Mouse (Mus musculus) spleen, postnatal 36 days (tissue): ENCODE data around the gene Gm42372.

Experiments used
- DNase-seq, 2 experiments: peaks; one replicate each; pipeline ENCODE4 v3.0.0; 2022; ENCODE audit warnings: low spot score in 2 of 2, mixed read lengths in 1 of 2

Gm42372 gene

DNA sequence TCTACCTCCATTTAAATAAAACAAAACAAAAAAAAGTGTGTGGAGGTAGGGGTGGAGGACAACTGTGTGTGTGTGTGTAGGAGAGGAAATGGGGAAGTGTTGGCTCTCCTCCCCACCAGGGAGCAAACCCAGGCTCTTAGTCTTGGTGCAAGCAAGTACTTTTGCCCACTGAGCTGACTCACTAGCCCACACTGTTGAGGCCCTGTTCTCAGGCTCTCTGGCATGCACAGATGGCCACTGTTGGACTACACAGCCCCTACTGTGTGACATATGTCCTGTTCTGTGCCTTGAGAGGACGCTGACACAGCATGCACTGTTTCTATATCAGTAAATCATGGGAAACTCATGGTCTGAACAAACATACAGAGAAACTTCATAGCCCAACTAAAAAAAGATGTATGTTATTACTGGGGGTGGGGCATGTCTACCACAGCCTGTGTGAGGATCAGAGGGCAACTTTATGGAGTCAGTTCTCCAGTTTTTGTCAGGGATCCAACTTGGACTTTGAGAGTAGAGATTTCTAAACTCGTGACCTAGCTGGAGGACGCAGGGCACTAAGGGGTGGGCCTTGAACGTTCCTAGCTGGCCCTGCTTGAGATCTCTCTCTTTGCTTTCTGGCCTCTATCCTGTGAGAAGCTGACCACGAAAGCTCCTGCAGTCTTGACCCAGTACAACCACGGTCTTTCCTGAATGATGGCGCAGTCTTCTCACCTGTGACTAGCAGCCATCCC lies 20.5 kb downstream of the Gm42372 start:
- DNase-seq: no peak

GRCm38 (mm10) chr7:17004716-17005115 lies 21.8 kb downstream of the Gm42372 start:
- DNase-seq: no peak

DNA sequence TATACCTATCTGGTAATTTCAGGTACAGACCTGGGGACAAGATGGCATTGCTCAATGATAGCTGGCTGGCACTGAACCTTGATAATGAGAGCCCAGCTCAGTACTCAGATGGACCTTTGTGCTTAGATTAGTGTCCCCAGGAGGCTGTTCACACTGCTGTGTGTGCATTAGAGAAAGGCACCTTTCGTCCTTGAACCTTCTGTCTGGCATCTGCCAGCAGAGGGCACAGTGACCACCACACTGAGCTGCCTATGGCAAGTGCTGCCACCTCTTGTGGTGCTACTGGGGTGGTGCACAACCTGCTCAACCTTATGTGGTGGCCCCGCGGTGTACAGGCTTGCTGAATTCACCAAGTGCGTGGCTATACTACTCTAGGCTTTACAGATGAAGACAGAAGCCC lies 24.4 kb downstream of the Gm42372 start:
- DNase-seq: peak in 1 of 2 experiments; percentile 25

GRCm38 (mm10) chr7:17009326-17010009 lies 26.6 kb downstream of the Gm42372 start:
- no peak for DNase-seq

DNA sequence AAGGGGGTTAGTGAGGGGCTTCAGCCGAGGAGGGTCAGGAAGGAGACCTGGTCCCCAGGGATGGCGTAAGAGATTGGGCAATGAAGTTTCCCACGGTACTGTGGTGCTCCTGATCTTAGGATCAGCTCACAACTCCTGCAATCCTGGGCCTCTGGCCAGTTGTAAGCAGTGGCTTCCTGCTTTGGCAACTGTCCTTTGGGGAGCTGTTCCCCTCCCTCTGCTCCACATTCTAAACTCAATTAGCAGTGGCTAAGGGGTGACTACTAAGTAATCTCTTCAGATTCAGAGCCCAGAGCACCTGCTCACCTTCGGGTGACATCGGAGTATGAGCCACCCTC lies 27.1 kb downstream of the Gm42372 start:
- DNase-seq: no peak

DNA sequence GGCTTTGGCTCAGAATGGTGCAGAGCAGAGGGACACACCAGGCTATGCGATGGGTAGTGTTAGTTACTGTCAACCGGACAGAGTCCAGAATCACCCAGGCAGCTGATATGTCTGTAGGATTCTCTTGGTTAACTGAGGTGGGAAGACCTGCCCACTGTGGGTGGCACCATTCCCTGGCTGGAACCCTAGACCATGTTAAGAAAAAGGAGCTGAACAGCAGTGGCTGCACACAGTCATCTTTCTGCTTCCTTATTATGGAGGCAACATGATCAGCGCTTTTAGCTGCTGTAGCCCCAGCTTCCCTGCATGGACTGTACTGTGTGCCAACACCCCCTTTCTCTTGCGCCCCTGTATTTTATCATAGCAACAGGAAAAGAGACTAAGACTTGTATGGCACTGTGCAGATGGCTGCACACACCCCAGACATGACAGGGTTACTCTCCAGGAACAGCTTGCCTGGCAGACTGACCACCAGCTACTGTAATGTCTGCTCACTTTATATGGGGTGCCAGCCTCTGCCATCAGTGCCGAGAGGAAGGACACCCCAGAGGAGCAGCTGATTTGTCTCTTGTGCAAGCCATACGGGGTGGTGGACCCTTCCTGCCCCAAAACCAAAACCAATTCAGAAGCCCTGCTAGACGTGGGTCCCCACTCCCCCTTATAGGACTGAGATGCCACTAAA lies 29.2 kb downstream of the Gm42372 start:
- no peak for DNase-seq

DNA sequence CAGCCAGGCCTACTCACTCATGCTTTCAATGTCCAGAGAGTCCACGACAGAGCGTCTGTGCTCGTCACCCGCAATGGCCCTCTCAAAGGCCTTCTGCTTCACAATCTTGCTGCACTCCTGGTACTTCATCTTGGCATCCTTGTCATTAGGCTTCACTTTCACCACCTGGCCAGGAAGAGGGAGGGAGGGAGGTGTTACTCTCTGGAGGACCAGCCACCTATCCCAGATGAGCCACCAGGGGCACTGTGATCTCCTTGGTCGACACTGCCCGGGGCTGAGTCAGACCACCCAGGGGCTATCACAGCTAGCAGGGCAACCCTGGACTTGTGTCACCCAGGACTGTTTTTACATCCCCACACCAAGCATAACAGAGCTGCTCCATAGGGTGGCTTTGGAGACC lies 32.5 kb downstream of the Gm42372 start:
- no peak for DNase-seq

DNA sequence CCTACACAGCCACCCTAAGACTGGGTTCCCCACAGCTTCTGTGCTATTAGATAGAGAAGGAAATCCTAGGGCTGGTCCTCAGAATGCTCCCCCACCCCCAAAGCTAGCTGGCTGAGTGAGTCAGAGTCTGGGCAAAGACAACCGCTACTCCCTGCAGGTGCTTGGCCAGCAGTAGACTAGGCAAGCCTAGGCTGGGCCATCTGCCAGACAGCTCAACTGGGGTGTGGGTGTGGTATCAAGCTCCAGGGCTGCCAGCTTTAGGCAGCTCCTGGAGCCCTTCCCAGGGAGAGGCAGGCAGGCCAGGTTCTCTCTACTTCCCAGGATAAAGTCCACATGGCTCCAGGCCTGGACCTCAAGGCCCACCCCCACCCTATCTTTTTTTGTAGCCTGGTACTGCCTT lies 34.1 kb downstream of the Gm42372 start:
- peak in 1 of 2 experiments; percentile 26 for DNase-seq

DNA sequence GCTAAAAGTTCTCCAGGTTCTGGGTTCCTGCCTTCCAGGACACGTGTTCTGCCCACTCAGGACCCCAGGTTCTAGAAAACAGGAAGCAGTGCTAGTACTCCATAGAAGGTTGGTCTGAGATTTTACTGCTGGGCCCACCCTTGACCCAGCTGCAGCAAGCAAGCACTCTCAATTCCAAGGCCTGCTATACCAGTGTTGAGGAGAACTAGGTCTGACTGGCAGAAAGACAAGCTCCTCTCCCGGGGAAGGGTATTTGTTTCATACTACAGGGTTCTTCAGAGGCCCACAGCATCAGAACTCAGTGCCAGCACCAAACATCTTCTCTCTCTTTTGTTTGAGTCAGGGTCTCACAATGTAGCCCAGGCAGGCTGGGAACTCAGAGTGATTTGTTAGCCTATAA lies 35.0 kb downstream of the Gm42372 start:
- no peak for DNase-seq

- DNase-seq: no peak
Observed at GRCm38 (mm10) chr7:17019426-17020166, 36.7 kb downstream of the Gm42372 start.

GRCm38 (mm10) chr7:17022176-17022575 lies 39.3 kb downstream of the Gm42372 start:
- no peak for DNase-seq

DNA sequence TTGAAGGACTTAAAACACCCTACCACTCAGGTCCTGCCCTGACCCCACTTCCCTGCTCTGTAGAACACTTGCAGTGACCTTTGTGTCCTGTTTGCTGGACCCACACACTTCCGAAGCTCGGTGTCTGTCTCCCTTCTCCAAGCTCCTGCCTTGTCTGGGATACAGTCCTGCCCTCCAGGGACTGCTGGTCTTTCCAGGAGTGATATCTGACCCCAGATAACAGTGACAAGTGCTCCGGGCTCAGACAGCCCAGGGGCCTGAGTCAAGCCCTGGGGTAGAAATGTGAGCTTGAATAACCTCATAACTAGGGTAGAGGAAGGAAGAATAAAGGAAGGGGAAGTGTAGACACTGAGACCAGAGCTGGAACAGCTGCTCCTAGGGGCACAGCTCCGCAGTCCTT lies 40.8 kb downstream of the Gm42372 start:
- no peak for DNase-seq

- DNase-seq: no peak
Observed at GRCm38 (mm10) chr7:17024141-17024540, 41.3 kb downstream of the Gm42372 start.

- peak; percentile 78 for DNase-seq
Observed at GRCm38 (mm10) chr7:17024814-17025504, 42.1 kb downstream of the Gm42372 start.

GRCm38 (mm10) chr7:17025505-17025894 lies 42.6 kb downstream of the Gm42372 start:
- DNase-seq: no peak

- no peak for DNase-seq
Observed at GRCm38 (mm10) chr7:17025896-17026622, 43.2 kb downstream of the Gm42372 start.

- peak; percentile 51 to 58 for DNase-seq
Observed at GRCm38 (mm10) chr7:17026710-17027587, 44.1 kb downstream of the Gm42372 start.

DNA sequence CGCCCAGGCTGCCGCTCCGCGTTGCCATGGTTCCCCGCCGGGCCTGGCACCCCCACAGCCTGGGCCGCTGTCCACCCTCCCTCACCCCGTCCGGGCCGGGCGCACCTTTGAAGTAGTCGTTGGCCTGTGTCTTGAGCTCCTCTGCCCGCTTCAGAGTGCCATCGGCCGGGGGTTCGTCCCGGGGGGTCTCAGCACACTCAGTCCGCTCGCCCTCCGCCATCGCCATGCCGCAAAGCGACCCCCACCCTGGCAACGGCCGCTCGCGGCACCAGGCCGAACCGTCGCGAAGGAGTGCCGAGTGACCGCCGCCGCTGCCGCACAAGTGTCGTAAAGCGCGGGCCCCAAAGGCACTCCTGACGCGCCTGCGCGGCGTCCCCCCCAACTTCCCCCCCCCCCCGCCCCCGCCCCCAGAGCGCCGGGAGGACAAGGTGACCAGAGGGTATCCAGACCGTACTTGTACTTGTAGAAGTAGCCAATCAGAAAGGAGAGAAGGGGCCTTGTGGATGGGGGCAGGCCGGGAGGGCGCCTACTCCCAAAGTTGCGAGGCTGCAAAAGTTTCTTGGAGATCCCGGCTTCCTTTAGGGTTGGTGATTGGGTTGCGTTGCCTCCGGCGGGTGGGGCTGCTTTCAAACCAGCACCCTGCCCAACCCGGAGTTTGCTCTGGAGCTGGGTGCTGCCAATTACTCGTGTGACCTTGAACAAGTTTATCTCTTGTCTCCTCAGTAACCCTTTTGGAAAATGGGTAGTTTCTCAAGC lies 44.9 kb downstream of the Gm42372 start, which contains the start of gene Ppp5c:
Gene Ppp5c, minus strand, starts transcription at position 337 of the 756 bp plus-strand sequence.
- peak; percentile 83 to 87 for DNase-seq

GRCm38 (mm10) chr7:17028923-17029322 lies 46.0 kb downstream of the Gm42372 start:
- DNase-seq: no peak
